Mouse (Mus musculus): ENCODE data around the gene Rpl15. TPM values are rescaled to one million over a fixed set of nuclear protein-coding genes. Genes with fewer than 3 reads are reported as not detected.

Gene Rpl15
- polyA plus RNA-seq, 1 experiment = 357 TPM

- Histone ChIP-seq H3K27me3 (replicated peaks; ENCODE audit: control insufficient read depth, insufficient read depth, low read length) (no peaks in the 10 kb centered on the region), H3K36me3 (ENCODE audit: control insufficient read depth, insufficient read depth, low read length) (no peaks in the 10 kb centered on the region), H3K27ac (ENCODE audit: insufficient read depth, low read depth, low read length) (no peak overlapping the region), H3K4me3 (ENCODE audit: insufficient read depth, low read depth, low read length) (no peak overlapping the region), H3K4me1 (ENCODE audit: control insufficient read depth, insufficient read depth, low read length) (peaks cover 18% of the 10 kb centered on the region)
- DNase-seq = no peak
- TF ChIP-seq POLR2A (IDR thresholded peaks at IDR 0.05; ENCODE audit: low read depth, low read length) = no peak
- no peak for TF ChIP-seq CTCF (conservative IDR thresholded peaks at IDR 0.05; ENCODE audit: insufficient read depth, insufficient read length, low read depth, low read length)
- WGBS = 85% methylated on average over 2 of the region's 2 CpGs
Observed at GRCm38 (mm10) chr14:18300676-18301075, 29.5 kb upstream of the Rpl15 start.

- H3K27ac ChIP-seq (ENCODE audit: insufficient read depth, low read depth, low read length) = no peak overlapping the region
- peaks cover 12% of the 10 kb centered on the region for H3K4me1 ChIP-seq (ENCODE audit: control insufficient read depth, insufficient read depth, low read length)
- TF ChIP-seq POLR2A (IDR thresholded peaks at IDR 0.05; ENCODE audit: low read depth, low read length) (no peak), CTCF (conservative IDR thresholded peaks at IDR 0.05; ENCODE audit: insufficient read depth, insufficient read length, low read depth, low read length) (no peak)
- H3K4me3 ChIP-seq (ENCODE audit: insufficient read depth, low read depth, low read length) = no peak overlapping the region
- WGBS = 82% methylated on average over 2 of the region's 2 CpGs
- no peaks in the 10 kb centered on the region for H3K36me3 ChIP-seq (ENCODE audit: control insufficient read depth, insufficient read depth, low read length)
- H3K27me3 ChIP-seq (replicated peaks; ENCODE audit: control insufficient read depth, insufficient read depth, low read length) = no peaks in the 10 kb centered on the region
- no peak for DNase-seq
Observed at GRCm38 (mm10) chr14:18298874-18299273, 27.7 kb upstream of the Rpl15 start.

- no peak overlapping the region for H3K27ac ChIP-seq (ENCODE audit: insufficient read depth, low read depth, low read length)
- peaks cover 2% of the 10 kb centered on the region; the same call in 1 of the 2 replicates for H3K4me1 ChIP-seq (ENCODE audit: control insufficient read depth, insufficient read depth, low read length)
- 91% methylated on average over 2 of the region's 2 CpGs for WGBS
- TF ChIP-seq CTCF (conservative IDR thresholded peaks at IDR 0.05; ENCODE audit: insufficient read depth, insufficient read length, low read depth, low read length) = no peak
- no peak for TF ChIP-seq POLR2A (IDR thresholded peaks at IDR 0.05; ENCODE audit: low read depth, low read length)
- no peak overlapping the region for H3K4me3 ChIP-seq (ENCODE audit: insufficient read depth, low read depth, low read length)
- DNase-seq = no peak
- H3K27me3 ChIP-seq (replicated peaks; ENCODE audit: control insufficient read depth, insufficient read depth, low read length) = no peaks in the 10 kb centered on the region
- no peaks in the 10 kb centered on the region for H3K36me3 ChIP-seq (ENCODE audit: control insufficient read depth, insufficient read depth, low read length)
Observed at GRCm38 (mm10) chr14:18297441-18297840, 26.2 kb upstream of the Rpl15 start.

- no peak for TF ChIP-seq CTCF (conservative IDR thresholded peaks at IDR 0.05; ENCODE audit: insufficient read depth, insufficient read length, low read depth, low read length)
- TF ChIP-seq POLR2A (IDR thresholded peaks at IDR 0.05; ENCODE audit: low read depth, low read length) = no peak
- Histone ChIP-seq H3K4me3 (ENCODE audit: insufficient read depth, low read depth, low read length) (no peak overlapping the region), H3K27ac (ENCODE audit: insufficient read depth, low read depth, low read length) (no peak overlapping the region), H3K36me3 (ENCODE audit: control insufficient read depth, insufficient read depth, low read length) (no peaks in the 10 kb centered on the region), H3K27me3 (replicated peaks; ENCODE audit: control insufficient read depth, insufficient read depth, low read length) (no peaks in the 10 kb centered on the region), H3K4me1 (ENCODE audit: control insufficient read depth, insufficient read depth, low read length) (peaks cover 8% of the 10 kb centered on the region)
- WGBS = 86% methylated on average over 3 of the region's 3 CpGs
- no peak for DNase-seq
Observed at GRCm38 (mm10) chr14:18292578-18292977, 21.4 kb upstream of the Rpl15 start.

- 91% methylated on average over 3 of the region's 3 CpGs for WGBS
- H3K27ac ChIP-seq (ENCODE audit: insufficient read depth, low read depth, low read length) = no peak overlapping the region
- H3K4me3 ChIP-seq (ENCODE audit: insufficient read depth, low read depth, low read length) = no peak overlapping the region
- no peaks in the 10 kb centered on the region for H3K27me3 ChIP-seq (replicated peaks; ENCODE audit: control insufficient read depth, insufficient read depth, low read length)
- H3K36me3 ChIP-seq (ENCODE audit: control insufficient read depth, insufficient read depth, low read length) = no peaks in the 10 kb centered on the region
- DNase-seq = no peak
- H3K4me1 ChIP-seq (ENCODE audit: control insufficient read depth, insufficient read depth, low read length) = peaks cover 9% of the 10 kb centered on the region
- TF ChIP-seq CTCF (conservative IDR thresholded peaks at IDR 0.05; ENCODE audit: insufficient read depth, insufficient read length, low read depth, low read length) (no peak), POLR2A (IDR thresholded peaks at IDR 0.05; ENCODE audit: low read depth, low read length) (no peak)
Observed at GRCm38 (mm10) chr14:18292111-18292510, 20.9 kb upstream of the Rpl15 start.

- TF ChIP-seq CTCF (conservative IDR thresholded peaks at IDR 0.05; ENCODE audit: insufficient read depth, insufficient read length, low read depth, low read length) (no peak), POLR2A (IDR thresholded peaks at IDR 0.05; ENCODE audit: low read depth, low read length) (no peak)
- 35% methylated on average over 2 of the region's 2 CpGs for WGBS
- Histone ChIP-seq H3K4me3 (ENCODE audit: insufficient read depth, low read depth, low read length) (no peak overlapping the region), H3K36me3 (ENCODE audit: control insufficient read depth, insufficient read depth, low read length) (peaks cover 3% of the 10 kb centered on the region; the same call in 1 of the 2 replicates), H3K27ac (ENCODE audit: insufficient read depth, low read depth, low read length) (no peak overlapping the region), H3K27me3 (replicated peaks; ENCODE audit: control insufficient read depth, insufficient read depth, low read length) (no peaks in the 10 kb centered on the region), H3K4me1 (ENCODE audit: control insufficient read depth, insufficient read depth, low read length) (peaks cover 9% of the 10 kb centered on the region)
- DNase-seq = peak; percentile 19
Observed at GRCm38 (mm10) chr14:18287391-18287790, 16.2 kb upstream of the Rpl15 start.

GRCm38 (mm10) chr14:18286441-18286840 lies 15.2 kb upstream of the Rpl15 start:
- no peaks in the 10 kb centered on the region for H3K27me3 ChIP-seq (replicated peaks; ENCODE audit: control insufficient read depth, insufficient read depth, low read length)

More at GRCm38 (mm10) chr14:18286441-18286840, 15.2 kb upstream of the Rpl15 start:
- DNase-seq = no peak
- TF ChIP-seq POLR2A (IDR thresholded peaks at IDR 0.05; ENCODE audit: low read depth, low read length) (no peak), CTCF (conservative IDR thresholded peaks at IDR 0.05; ENCODE audit: insufficient read depth, insufficient read length, low read depth, low read length) (no peak)
- Histone ChIP-seq H3K4me1 (ENCODE audit: control insufficient read depth, insufficient read depth, low read length) (peaks cover 9% of the 10 kb centered on the region), H3K36me3 (ENCODE audit: control insufficient read depth, insufficient read depth, low read length) (peaks cover 3% of the 10 kb centered on the region; the same call in 1 of the 2 replicates), H3K27ac (ENCODE audit: insufficient read depth, low read depth, low read length) (no peak overlapping the region), H3K4me3 (ENCODE audit: insufficient read depth, low read depth, low read length) (no peak overlapping the region)
- 86% methylated on average over 2 of the region's 2 CpGs for WGBS

All from kidney, adult 2 months (tissue).